Mouse (Mus musculus) c-Kit-negative CD71-positive TER-119-positive erythroid progenitor cells, embryonic 14.5 days (primary cell): ENCODE data around the gene Pon3.

ENCODE experiments used
- DNase-seq: peaks from one replicate; pipeline ENCODE4 v3.0.0-alpha.2; 2013; ENCODE audit warnings: low read depth, low spot score

Gene Pon3

DNA sequence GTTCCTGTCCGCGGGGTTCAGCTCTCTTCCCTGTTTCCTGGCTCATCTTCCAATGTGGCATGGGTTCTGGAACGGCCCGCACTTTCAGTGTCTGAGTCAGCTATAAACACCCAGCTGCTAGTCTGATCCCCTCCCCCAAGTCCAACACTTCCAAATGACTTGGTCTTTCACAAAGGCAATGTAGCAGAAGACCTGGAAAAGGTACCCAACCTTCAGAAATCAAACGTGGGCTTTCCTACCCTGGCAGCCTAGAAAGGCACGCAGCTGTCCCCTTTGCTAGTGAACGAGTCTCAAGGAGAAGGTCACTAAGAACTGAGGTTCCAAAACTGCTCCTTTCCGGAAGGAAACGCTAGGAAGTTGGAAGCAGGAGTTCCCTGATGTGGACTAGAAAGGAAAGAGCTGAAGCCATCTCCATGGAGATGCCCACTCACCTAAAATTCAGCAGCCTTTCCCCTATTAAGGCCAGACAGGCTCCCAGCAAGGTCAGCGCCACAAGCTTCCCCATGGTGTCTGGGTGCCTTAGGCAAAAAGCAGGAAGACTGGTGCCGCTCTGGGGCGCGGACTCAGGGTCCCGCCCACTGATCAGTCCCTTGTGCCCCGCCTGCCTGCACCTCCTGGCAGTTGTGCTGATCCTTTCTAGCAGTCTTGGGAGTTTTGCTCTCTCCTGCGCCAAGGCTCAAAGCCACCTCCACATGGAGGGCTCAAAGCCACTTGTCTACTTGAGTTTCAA lies at the start of gene Pon3:
Gene Pon3 (minus strand): TSS at position 565 of the 730 bp plus-strand sequence.
- peak; percentile 39 for DNase-seq

GRCm38 (mm10) chr6:5304956-5305355 lies 48.9 kb upstream of the Pon3 start:
- DNase-seq, result no peak

- DNase-seq, result no peak
Measured at GRCm38 (mm10) chr6:5300629-5301028, 44.5 kb upstream of the Pon3 start.

- no peak for DNase-seq
Measured at GRCm38 (mm10) chr6:5299561-5299960, 43.5 kb upstream of the Pon3 start.

DNA sequence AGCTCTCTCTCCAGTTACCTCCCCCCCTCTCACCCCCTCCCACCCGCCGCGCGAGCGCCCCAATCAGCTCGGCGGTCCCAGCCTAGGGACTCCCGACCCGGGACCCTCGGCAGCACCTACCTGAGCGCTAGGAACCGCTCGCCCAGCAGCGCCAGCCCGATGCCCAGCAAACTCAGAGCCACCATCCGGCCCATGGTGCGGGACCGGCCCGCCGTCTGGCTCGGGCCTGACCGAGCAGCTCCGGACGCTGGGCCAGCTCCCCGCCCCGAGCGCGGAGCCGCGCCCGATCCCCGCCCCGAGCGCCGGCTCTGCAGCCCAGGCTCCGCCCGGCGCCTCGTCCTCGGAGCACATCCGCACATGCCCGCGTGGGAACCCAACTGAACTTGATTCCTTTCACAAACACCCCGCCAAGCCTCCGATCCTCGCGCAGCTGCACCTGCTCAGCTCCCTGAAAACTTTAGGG lies 42.0 kb upstream of the Pon3 start, which contains the start of gene Pon2:
Gene Pon2 (minus strand): TSS at position 364 of the 463 bp plus-strand sequence.
- peak; percentile 75 for DNase-seq

- peak; percentile 81 for DNase-seq
Measured at GRCm38 (mm10) chr6:5297321-5298091, 41.4 kb upstream of the Pon3 start.

- DNase-seq, result no peak
Measured at GRCm38 (mm10) chr6:5296067-5296466, 40.0 kb upstream of the Pon3 start.

GRCm38 (mm10) chr6:5294659-5295449 lies 38.8 kb upstream of the Pon3 start:
- no peak for DNase-seq

GRCm38 (mm10) chr6:5292841-5293240 lies 36.8 kb upstream of the Pon3 start:
- no peak for DNase-seq

- DNase-seq, result no peak
Measured at GRCm38 (mm10) chr6:5291450-5291849, 35.4 kb upstream of the Pon3 start.

DNA sequence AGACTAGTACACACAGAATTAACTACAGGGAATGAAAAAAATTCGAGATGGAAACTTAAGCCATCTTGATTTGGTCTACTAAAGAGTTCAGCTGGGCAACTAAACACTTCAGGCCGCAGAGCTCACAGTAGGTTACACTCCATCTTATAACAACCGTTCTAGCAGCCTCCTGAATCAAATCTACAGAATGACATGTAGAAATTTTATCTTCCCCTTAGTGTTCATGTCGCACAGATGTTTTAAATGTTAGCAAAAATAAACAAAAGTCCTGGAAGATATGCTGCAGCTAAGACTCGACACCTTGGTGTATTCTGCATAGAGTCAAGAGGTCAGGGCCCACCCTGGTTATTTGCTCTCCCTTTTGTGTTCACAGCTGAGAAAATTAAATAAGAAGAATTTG lies 31.8 kb upstream of the Pon3 start:
- DNase-seq, result no peak

DNA sequence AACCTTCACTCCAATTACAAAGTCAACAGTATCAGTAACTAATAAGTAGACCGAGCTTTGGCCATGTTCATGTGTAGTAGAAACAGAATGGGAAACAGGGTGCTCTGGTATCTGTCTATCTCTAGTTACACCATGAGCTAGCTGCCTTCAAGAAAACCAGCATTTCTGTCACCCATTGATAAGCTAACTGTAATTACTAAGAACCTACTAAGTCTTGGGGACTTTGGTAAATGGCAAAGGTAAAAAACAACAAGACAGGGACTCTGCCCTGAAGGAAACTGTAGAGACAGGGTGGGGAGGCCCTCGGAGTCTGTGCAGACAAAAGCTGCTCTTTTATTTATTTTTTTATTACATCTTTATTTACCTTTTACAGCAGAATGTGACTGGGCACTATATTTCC lies 31.3 kb upstream of the Pon3 start:
- DNase-seq, result no peak

DNA sequence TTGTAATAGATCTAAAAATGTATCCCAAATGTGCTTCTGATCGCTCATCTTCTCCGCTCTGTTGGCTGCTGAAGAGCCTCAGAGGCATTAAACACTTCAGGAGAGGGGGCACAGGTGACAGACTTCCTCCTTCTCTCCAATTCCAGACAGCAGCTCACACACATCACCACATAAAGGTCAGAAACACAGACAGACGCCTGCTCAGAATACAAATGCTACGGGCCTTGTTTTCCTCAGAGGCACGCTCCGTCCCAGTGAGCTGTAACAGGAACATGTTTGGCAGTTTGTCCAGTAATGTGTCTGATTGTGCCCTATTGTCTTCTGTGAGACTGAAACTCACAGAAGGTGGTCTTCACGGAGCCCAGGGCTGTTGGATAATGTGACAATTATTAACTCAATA lies 26.3 kb upstream of the Pon3 start:
- no peak for DNase-seq

GRCm38 (mm10) chr6:5280576-5281305 lies 24.7 kb upstream of the Pon3 start:
- DNase-seq, result no peak

- DNase-seq, result no peak
Measured at GRCm38 (mm10) chr6:5277972-5278371, 21.9 kb upstream of the Pon3 start.

DNA sequence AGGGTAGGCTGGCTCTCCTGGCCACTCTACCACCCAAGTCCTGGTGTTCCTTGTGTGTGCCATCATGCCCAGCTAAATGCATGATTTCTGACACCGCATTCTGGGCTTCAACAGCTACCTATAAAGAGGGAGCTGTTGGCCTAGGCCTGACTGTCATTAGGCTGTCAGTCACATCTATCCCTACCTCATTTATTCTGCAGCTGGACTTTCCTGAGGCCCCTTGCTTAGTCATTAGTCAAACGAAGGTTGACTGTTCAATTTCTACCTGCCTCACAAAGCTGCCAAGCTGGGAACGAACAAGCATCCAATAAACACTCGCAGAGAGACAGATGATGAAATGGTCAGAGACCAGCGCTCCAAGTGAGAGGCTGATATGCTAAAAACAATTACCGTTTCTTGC lies 13.6 kb upstream of the Pon3 start:
- DNase-seq, result no peak

GRCm38 (mm10) chr6:5264793-5265192 lies 8.7 kb upstream of the Pon3 start:
- DNase-seq, result no peak

GRCm38 (mm10) chr6:5263250-5263999 lies 7.3 kb upstream of the Pon3 start:
- DNase-seq, result no peak

GRCm38 (mm10) chr6:5262322-5263249 lies 6.5 kb upstream of the Pon3 start:
- no peak for DNase-seq

- DNase-seq, result no peak
Measured at GRCm38 (mm10) chr6:5255291-5255690, 795 bp downstream of the Pon3 start.
